Mouse (Mus musculus) heart, adult 11 months (tissue): ENCODE measurements at regions not wholly inside any gene's neighbourhood (a gene's known extent, or its start where the extent isn't known, plus 50 kb on each side); places are given as distances from the start of the nearest gene placed in this dataset.

Experiments used
- DNase-seq: peaks from one replicate; pipeline ENCODE4 v3.0.0; 2022

GRCm38 (mm10) chr17:27279491-27280288, 75.4 kb upstream of the Lemd2 start:
- peak; percentile 90 for DNase-seq

GRCm38 (mm10) chr17:27277786-27278185, 73.5 kb upstream of the Lemd2 start:
- peak; percentile 84 for DNase-seq

- DNase-seq: peak; percentile 91
Measured at GRCm38 (mm10) chr17:27271756-27272155, 67.5 kb upstream of the Lemd2 start.

GRCm38 (mm10) chr17:27270776-27271175, 66.5 kb upstream of the Lemd2 start:
- peak; percentile 85 for DNase-seq

GRCm38 (mm10) chr17:27264607-27265006, 60.3 kb upstream of the Lemd2 start:
- DNase-seq: peak; percentile 87

GRCm38 (mm10) chr17:27262607-27263006, 58.3 kb upstream of the Lemd2 start:
- no peak for DNase-seq

GRCm38 (mm10) chr17:27261981-27262380, 57.7 kb upstream of the Lemd2 start:
- DNase-seq: peak; percentile 92

- peak; percentile 90 for DNase-seq
Measured at GRCm38 (mm10) chr17:27261251-27261650, 57.0 kb upstream of the Lemd2 start.

- DNase-seq: peak; percentile 88
Measured at GRCm38 (mm10) chr17:27260116-27260515, 55.8 kb upstream of the Lemd2 start.

- no peak for DNase-seq
Measured at GRCm38 (mm10) chr17:27257345-27257744, 53.1 kb upstream of the Lemd2 start.

- no peak for DNase-seq
Measured at GRCm38 (mm10) chr17:27255804-27256203, 51.5 kb upstream of the Lemd2 start.
